Mouse (Mus musculus) cerebellum, adult 2 months (tissue): ENCODE results near the gene Rcc2.

Experiments
- CTCF ChIP-seq: fragments of 200-500 bp; IDR thresholded peaks from 2 replicates; pipeline ENCODE4 v1.5.1; 2011; ENCODE audit warnings: low read depth, mild to moderate bottlenecking, control low read depth, low read length, moderate library complexity, borderline replicate concordance; ENCODE audit not compliant: insufficient read depth
- POLR2A ChIP-seq: fragments of 200-500 bp; IDR thresholded peaks from 2 replicates; pipeline ENCODE4 v1.6.1; 2011; ENCODE audit warnings: low read length, control low read depth, borderline replicate concordance; ENCODE audit not compliant: insufficient read depth

DNA sequence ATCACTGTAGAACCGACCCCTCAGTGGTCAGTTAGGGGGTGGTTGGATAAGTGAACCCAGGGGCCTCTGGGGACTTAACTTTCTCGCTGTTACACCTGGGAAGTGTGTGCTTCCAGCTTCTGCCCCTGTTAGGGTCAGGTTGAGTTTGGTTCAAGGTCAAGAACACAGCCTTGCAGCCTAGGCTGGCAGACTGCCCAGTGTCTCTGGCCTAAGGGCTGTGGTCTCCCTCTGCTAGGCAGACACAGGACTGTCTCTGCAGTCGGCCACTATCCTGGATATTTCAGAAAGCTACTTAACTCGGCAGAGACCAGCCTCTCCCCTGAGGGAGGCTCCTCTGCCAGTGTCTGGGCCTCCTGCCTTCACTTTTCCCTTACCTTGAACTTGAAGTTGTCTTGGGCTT lies 3.8 kb downstream of the Rcc2 start:
- TF ChIP-seq POLR2A, result no peak
- no peak for TF ChIP-seq CTCF
